ENCODE assay signal across 10 mouse cellular contexts in genomic region chr17:5216965-5217546, GRCm38 (mm10).
A peak's percentile ranks its signal among the peaks of the same experiment; 100 is the strongest.
DNase-seq lines count a peak whose midpoint lies in the region; ATAC-seq lines count a peak whose summit lies in the region.
"Had no signal": no experiment of that assay in that cellular context is flagged by ENCODE, and none has a peak within 500 bp of the region (broad histone marks: within the 10 kb centered on the region; RNA-seq: fewer than 3 reads in every experiment).

No protein-coding gene starts in this region.

- DNase-seq in cerebellum, adult 11-12 months: peak; percentile 57
- DNase-seq in cerebellum, adult 8-10 months: no peak
- DNase-seq in lung, postnatal 36 days: peak; percentile 71
- no peak for DNase-seq in lung, postnatal 14 days
- DNase-seq in left cerebral cortex, postnatal 25 days (ENCODE audit: low spot score in 2 of 2): no peak
- DNase-seq: heart, postnatal 14 days had no signal

- no peak overlapping the region for H3K4me2 ChIP-seq in limb, embryonic 13.5 days (replicated peaks)
- no peak overlapping the region for H3K4me2 ChIP-seq in stomach, embryonic 16.5 days (ENCODE audit: low read depth, low read length)
- H3K4me2 ChIP-seq: embryonic facial prominence, embryonic 13.5 days had no signal

- intact Hi-C loops in left cerebral cortex, postnatal 25 days (cut with DNase I): no loop called here

- H3K9ac ChIP-seq in limb, embryonic 13.5 days: peak overlapping the region; percentile 2; the same call in 1 of the 2 replicates
- H3K9ac ChIP-seq in stomach, embryonic 16.5 days (ENCODE audit: low read length): 0 out of 2 replicates have a peak overlapping the region, but pooled peaks have one; percentile 28
- H3K9ac ChIP-seq: embryonic facial prominence, embryonic 13.5 days had no signal

- no peaks in the 10 kb centered on the region for H3K27me3 ChIP-seq in limb, embryonic 13.5 days
- no peaks in the 10 kb centered on the region for H3K27me3 ChIP-seq in stomach, embryonic 16.5 days (ENCODE audit: control insufficient read depth, insufficient read depth, low read length)
- H3K27me3 ChIP-seq: embryonic facial prominence, embryonic 13.5 days had no signal

- 31% methylated on average over 10 of the region's 10 CpGs for WGBS in limb, embryonic 13.5 days
- WGBS in stomach, embryonic 16.5 days: 61% methylated on average over 10 of the region's 10 CpGs

- no peak overlapping the region for H3K4me3 ChIP-seq in limb, embryonic 13.5 days
- H3K4me3 ChIP-seq in stomach, embryonic 16.5 days (replicated peaks; ENCODE audit: low read length): no peak overlapping the region
- H3K4me3 ChIP-seq: embryonic facial prominence, embryonic 13.5 days had no signal

- no peaks in the 10 kb centered on the region for H3K36me3 ChIP-seq in limb, embryonic 13.5 days
- no peaks in the 10 kb centered on the region for H3K36me3 ChIP-seq in stomach, embryonic 16.5 days (ENCODE audit: control insufficient read depth, insufficient read depth, low read length)
- H3K36me3 ChIP-seq: embryonic facial prominence, embryonic 13.5 days had no signal

- H3K27ac ChIP-seq in limb, embryonic 13.5 days: no peak overlapping the region
- peak overlapping the region; percentile 3; the same call in 1 of the 2 replicates for H3K27ac ChIP-seq in stomach, embryonic 16.5 days (ENCODE audit: low read length)
- H3K27ac ChIP-seq: embryonic facial prominence, embryonic 13.5 days had no signal

- peaks cover 68% of the 10 kb centered on the region for H3K4me1 ChIP-seq in limb, embryonic 13.5 days
- H3K4me1 ChIP-seq in stomach, embryonic 16.5 days (ENCODE audit: control insufficient read depth, insufficient read depth, low read length): peaks cover 46% of the 10 kb centered on the region

- ATAC-seq in limb, embryonic 13.5 days (ENCODE audit: low FRiP score, low read depth): no peak
- peak; percentile 76; the same call in 1 of the 2 replicates for ATAC-seq in stomach, embryonic 16.5 days (ENCODE audit: insufficient read depth, low FRiP score)
- no peak for ATAC-seq in CD4-positive, CD25-positive, alpha-beta regulatory T cell, adult 4 months

- H3K9me3 ChIP-seq in limb, embryonic 13.5 days: no peaks in the 10 kb centered on the region
- no peaks in the 10 kb centered on the region for H3K9me3 ChIP-seq in stomach, embryonic 16.5 days (replicated peaks; ENCODE audit: control insufficient read depth, low read length)
- H3K9me3 ChIP-seq: embryonic facial prominence, embryonic 13.5 days had no signal

Comparison
In these comparisons a context has a peak if more than half of its experiments do, and no peak if none do; other contexts are left out.
1. DNase-seq: peak in cerebellum, adult 11-12 months (single experiment) and lung, postnatal 36 days (single experiment); none in cerebellum, adult 8-10 months (single experiment), lung, postnatal 14 days (single experiment) and left cerebral cortex, postnatal 25 days (0 of 2).